Mouse (Mus musculus): ENCODE data around the gene Ntan1. TPM values are rescaled to one million over a fixed set of nuclear protein-coding genes. Genes with fewer than 3 reads are reported as not detected.

Ntan1 gene
- total and polyA plus RNA-seq, 2 experiments: 25.2 to 32.1 TPM

DNA sequence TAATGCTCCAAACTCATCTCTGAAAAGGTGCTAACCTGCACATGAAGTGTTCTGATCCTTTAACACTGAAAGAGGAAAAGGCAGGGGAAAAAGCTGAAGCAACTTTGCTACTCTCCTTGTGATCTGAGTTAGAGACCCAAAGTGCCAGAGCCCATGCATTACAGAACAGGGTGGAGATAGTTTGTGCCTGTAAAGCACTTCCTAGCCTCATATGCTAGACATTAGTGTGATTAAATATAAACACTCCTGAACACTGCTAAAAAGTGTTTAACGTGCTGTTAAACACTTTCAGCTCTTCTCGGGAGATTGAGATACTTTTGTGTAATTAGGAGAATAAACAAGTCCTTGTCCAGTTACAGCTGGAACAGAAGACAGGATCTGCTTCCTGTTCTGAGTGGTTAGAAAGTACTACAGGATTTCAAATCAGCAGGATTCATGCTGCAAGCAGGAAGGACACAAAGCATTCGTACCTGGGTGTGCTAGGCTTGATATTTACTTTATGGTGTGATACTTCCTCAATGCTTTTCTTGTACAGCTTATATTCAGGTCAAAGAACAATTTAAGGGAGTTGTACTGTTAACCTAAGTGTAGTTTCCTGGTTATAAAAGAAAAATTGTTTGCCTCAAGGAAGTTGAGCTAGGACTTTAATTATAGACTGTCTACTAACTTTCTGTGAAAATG lies 64.6 kb downstream of the Ntan1 start:
- H3K79me2 ChIP-seq (ENCODE audit: control insufficient read depth, insufficient read depth, low read length): peaks cover 3% of the 10 kb centered on the region; the same call in 1 of the 2 replicates
- WGBS: 24% methylated on average over 3 of the region's 3 CpGs
- H3K4me3 ChIP-seq (ENCODE audit: insufficient read depth, low read depth, low read length): no peak overlapping the region
- H3K9ac ChIP-seq (ENCODE audit: low read depth, low read length): no peak overlapping the region
- H3K36me3 ChIP-seq (ENCODE audit: control insufficient read depth, insufficient read depth, low read length): peaks cover 26% of the 10 kb centered on the region
- DNase-seq (ENCODE audit: extremely low read depth, low read depth, low spot score): no peak
- no peaks in the 10 kb centered on the region for H3K27me3 ChIP-seq (ENCODE audit: control insufficient read depth, insufficient read depth, low read length)
- TF ChIP-seq POLR2A (IDR thresholded peaks at IDR 0.05; ENCODE audit: extremely low read depth, insufficient read depth, low read length): no peak
- no peak for TF ChIP-seq CTCF (IDR thresholded peaks at IDR 0.05; ENCODE audit: low read depth, low read length)
- H3K4me1 ChIP-seq (ENCODE audit: control insufficient read depth, insufficient read depth, low read length): no peaks in the 10 kb centered on the region
- H3K27ac ChIP-seq (replicated peaks; ENCODE audit: insufficient read depth, low read depth, low read length): no peak overlapping the region

Other genes starting within 250 kb of the Ntan1 start
- 14.0 and 14.4 TPM in 2 replicates for gene Parn, start 150.7 kb upstream of the Ntan1 start, total RNA-seq (2014; rRNA removed)
- 8.8 and 9.1 TPM in 2 replicates for gene Parn, start 150.7 kb upstream of the Ntan1 start, polyA plus RNA-seq (2012; rRNA removed)
- 36.0 and 44.9 TPM in 2 replicates for gene Bfar, start 147.0 kb upstream of the Ntan1 start, total RNA-seq (2014; rRNA removed)
- gene Bfar, start 147.0 kb upstream of the Ntan1 start, polyA plus RNA-seq (2012; rRNA removed): 23.0 and 23.4 TPM in 2 replicates
- 6.1 and 7.9 TPM in 2 replicates for gene 3110001I22Rik, start 146.9 kb upstream of the Ntan1 start, total RNA-seq (2014; rRNA removed)
- gene 3110001I22Rik, start 146.9 kb upstream of the Ntan1 start, polyA plus RNA-seq (2012; rRNA removed): 0.66 TPM in 2 replicates
- gene Pla2g10, start 87.9 kb upstream of the Ntan1 start, total RNA-seq (2014; rRNA removed): not detected in 2 replicates
- not detected in 2 replicates for gene Pla2g10, start 87.9 kb upstream of the Ntan1 start, polyA plus RNA-seq (2012; rRNA removed)
- gene Rrn3, start 38.1 kb upstream of the Ntan1 start, total RNA-seq (2014; rRNA removed): 12.1 and 13.2 TPM in 2 replicates
- 4.8 and 10.4 TPM in 2 replicates for gene Rrn3, start 38.1 kb upstream of the Ntan1 start, polyA plus RNA-seq (2012; rRNA removed)
- 102 and 112 TPM in 2 replicates for gene Pdxdc1, start 84.3 kb downstream of the Ntan1 start, total RNA-seq (2014; rRNA removed)
- gene Pdxdc1, start 84.3 kb downstream of the Ntan1 start, polyA plus RNA-seq (2012; rRNA removed): 41.4 and 45.5 TPM in 2 replicates
- gene Mpv17l, start 84.3 kb downstream of the Ntan1 start, total RNA-seq (2014; rRNA removed): 30.6 and 35.9 TPM in 2 replicates
- 26.2 and 29.8 TPM in 2 replicates for gene Mpv17l, start 84.3 kb downstream of the Ntan1 start, polyA plus RNA-seq (2012; rRNA removed)
- gene 2900011O08Rik, start 167.8 kb downstream of the Ntan1 start, total RNA-seq (2014; rRNA removed): not detected in 2 replicates
- gene 2900011O08Rik, start 167.8 kb downstream of the Ntan1 start, polyA plus RNA-seq (2012; rRNA removed): 0.04 TPM in 1 of 2 replicates, not detected in the other
- not detected in 2 replicates for gene Ifitm7, start 168.0 kb downstream of the Ntan1 start, total RNA-seq (2014; rRNA removed)
- not detected in 2 replicates for gene Ifitm7, start 168.0 kb downstream of the Ntan1 start, polyA plus RNA-seq (2012; rRNA removed)